Mouse (Mus musculus) left cerebral cortex, postnatal 4 days (tissue): ENCODE data around the gene Qars. TPM values are rescaled to one million over a fixed set of nuclear protein-coding genes. Genes with fewer than 3 reads are reported as not detected.

ENCODE experiments used
- DNase-seq: peaks from one replicate; pipeline ENCODE4 v3.0.0-alpha.2; 2022
- intact Hi-C: fragments of 180-260 bp; cut with DNase I; formaldehyde crosslinking; loops from one replicate; pipeline ENCODE4 v1.15.1; 2025
- total RNA-seq, 2 experiments: library from RNA; stranded (reverse); gene quantifications; 2 replicates each; pipeline ENCODE4 v1.2.3; 2021

Qars gene
- 100 to 1,000 TPM in 1 of 2 experiments, 10 to 100 TPM in 1; 98.2 to 112 TPM for total RNA-seq

- DNase-seq = peak; percentile 92
- intact Hi-C loops = no loop called here
These were observed at the start of gene Qars for GRCm38 (mm10) chr9:108507619-108508434. Gene Qars, plus strand, starts transcription at chr9:108507706.

- intact Hi-C loops = no loop called here
These were observed 47.6 kb upstream of the Qars start for GRCm38 (mm10) chr9:108459939-108460318.

GRCm38 (mm10) chr9:108460319-108461178 is 47.0 kb upstream of the Qars start, which contains the start of gene Ccdc71:
Gene Ccdc71, plus strand, starts transcription at chr9:108460527.
- intact Hi-C loops = no loop called here
- DNase-seq = peak; percentile 91

More at GRCm38 (mm10) chr9:108459939-108460318, 47.6 kb upstream of the Qars start:
- no peak for DNase-seq

- intact Hi-C loops = no loop called here
These were observed 46.3 kb upstream of the Qars start, which contains the start of gene Klhdc8b for GRCm38 (mm10) chr9:108461181-108461631. Gene Klhdc8b, minus strand, starts transcription at chr9:108461581.

GRCm38 (mm10) chr9:108461675-108462074 is 45.8 kb upstream of the Qars start:
- intact Hi-C loops = no loop called here

More at GRCm38 (mm10) chr9:108461181-108461631, 46.3 kb upstream of the Qars start, which contains the start of gene Klhdc8b:
- no peak for DNase-seq

GRCm38 (mm10) chr9:108462192-108462591 is 45.3 kb upstream of the Qars start:
- no peak for DNase-seq
- intact Hi-C loops = no loop called here

More at GRCm38 (mm10) chr9:108461675-108462074, 45.8 kb upstream of the Qars start:
- no peak for DNase-seq

GRCm38 (mm10) chr9:108463713-108464112 is 43.8 kb upstream of the Qars start:
- DNase-seq = no peak
- intact Hi-C loops = no loop called here

- intact Hi-C loops = no loop called here
- no peak for DNase-seq
These were observed 41.3 kb upstream of the Qars start for GRCm38 (mm10) chr9:108466219-108466618.

- no peak for DNase-seq
- intact Hi-C loops = no loop called here
These were observed 38.1 kb upstream of the Qars start for GRCm38 (mm10) chr9:108469430-108469829.

GRCm38 (mm10) chr9:108469845-108470244 is 37.7 kb upstream of the Qars start:
- no peak for DNase-seq
- intact Hi-C loops = no loop called here

GRCm38 (mm10) chr9:108474528-108474927 is 33.0 kb upstream of the Qars start:
- intact Hi-C loops = no loop called here
- no peak for DNase-seq

- DNase-seq = peak; percentile 60
- intact Hi-C loops = no loop called here
These were observed 28.8 kb upstream of the Qars start for GRCm38 (mm10) chr9:108478638-108479156.

- intact Hi-C loops = no loop called here
- no peak for DNase-seq
These were observed 28.3 kb upstream of the Qars start for GRCm38 (mm10) chr9:108479241-108479640.

- DNase-seq = no peak
- intact Hi-C loops = no loop called here
These were observed 27.7 kb upstream of the Qars start, which contains the start of gene Lamb2 for GRCm38 (mm10) chr9:108479721-108480351. Gene Lamb2, plus strand, starts transcription at chr9:108479736.

GRCm38 (mm10) chr9:108480813-108481519 is 26.5 kb upstream of the Qars start:
- intact Hi-C loops = no loop called here
- DNase-seq = no peak

- DNase-seq = no peak
- intact Hi-C loops = no loop called here
These were observed 25.8 kb upstream of the Qars start for GRCm38 (mm10) chr9:108481520-108482210.

GRCm38 (mm10) chr9:108483051-108483790 is 24.3 kb upstream of the Qars start:
- no peak for DNase-seq
- intact Hi-C loops = no loop called here

- intact Hi-C loops = no loop called here
- no peak for DNase-seq
These were observed 23.5 kb upstream of the Qars start for GRCm38 (mm10) chr9:108484021-108484420.
